Mouse (Mus musculus): Measurements from ENCODE around the gene Rad54l.

Gene Rad54l

GRCm38 (mm10) chr4:116141736-116142135 lies 18.2 kb upstream of the Rad54l start:
- in situ Hi-C loops (cut with MboI, MseI): no loop called here

GRCm38 (mm10) chr4:116140801-116141574 lies 17.5 kb upstream of the Rad54l start:
- in situ Hi-C loops (cut with MboI, MseI): no loop called here

GRCm38 (mm10) chr4:116137421-116137996 lies 14.0 kb upstream of the Rad54l start:
- in situ Hi-C loops (cut with MboI, MseI): no loop called here

- in situ Hi-C loops (cut with MboI, MseI): no loop called here
Measured at GRCm38 (mm10) chr4:116134990-116135389, 11.5 kb upstream of the Rad54l start.

- in situ Hi-C loops (cut with MboI, MseI): no loop called here
Measured at GRCm38 (mm10) chr4:116133126-116133525, 9.6 kb upstream of the Rad54l start.

GRCm38 (mm10) chr4:116127956-116128355 lies 4.5 kb upstream of the Rad54l start:
- in situ Hi-C loops (cut with MboI, MseI): no loop called here

GRCm38 (mm10) chr4:116125803-116126386 lies 2.4 kb upstream of the Rad54l start:
- in situ Hi-C loops (cut with MboI, MseI): no loop called here

GRCm38 (mm10) chr4:116122762-116123161 lies 728 bp downstream of the Rad54l start:
- in situ Hi-C loops (cut with MboI, MseI): no loop called here

- in situ Hi-C loops (cut with MboI, MseI): no loop called here
Measured at GRCm38 (mm10) chr4:116111486-116111885, 12.0 kb downstream of the Rad54l start.

- in situ Hi-C loops (cut with MboI, MseI): no loop called here
Measured at GRCm38 (mm10) chr4:116110695-116111094, 12.8 kb downstream of the Rad54l start.

- in situ Hi-C loops (cut with MboI, MseI): no loop called here
Measured at GRCm38 (mm10) chr4:116105278-116105677, 18.2 kb downstream of the Rad54l start.

- in situ Hi-C loops (cut with MboI, MseI): no loop called here
Measured at GRCm38 (mm10) chr4:116100959-116101358, 22.5 kb downstream of the Rad54l start.

GRCm38 (mm10) chr4:116097211-116097610 lies 26.3 kb downstream of the Rad54l start:
- in situ Hi-C loops (cut with MboI, MseI): loop anchor here (25.0 kb wide), 1 partner anchor 1740 kb away; the partner anchor contains the start of gene Slc6a9

GRCm38 (mm10) chr4:116096291-116096690 lies 27.2 kb downstream of the Rad54l start:
- in situ Hi-C loops (cut with MboI, MseI): loop anchor here (25.0 kb wide), 1 partner anchor 1741 kb away; the partner anchor contains the start of gene Slc6a9

- in situ Hi-C loops (cut with MboI, MseI): loop anchor here (10.0 to 25.0 kb wide), 2 partner anchors 1546 to 1749 kb away; partner anchors contain the start of gene Slc6a9
Measured at GRCm38 (mm10) chr4:116088510-116089249, 34.8 kb downstream of the Rad54l start.

GRCm38 (mm10) chr4:116077240-116078095 lies 46.0 kb downstream of the Rad54l start:
- in situ Hi-C loops (cut with MboI, MseI): loop anchor here (25.0 kb wide), 1 partner anchor 1760 kb away; the partner anchor contains the start of gene Slc6a9

- in situ Hi-C loops (cut with MboI, MseI): loop anchor here (25.0 kb wide), 1 partner anchor 1761 kb away; the partner anchor contains the start of gene Slc6a9
Measured at GRCm38 (mm10) chr4:116076369-116077231, 46.9 kb downstream of the Rad54l start.

- in situ Hi-C loops (cut with MboI, MseI): loop anchor here (25.0 kb wide), 1 partner anchor 1762 kb away; the partner anchor contains the start of gene Slc6a9
Measured at GRCm38 (mm10) chr4:116075631-116076368, 47.7 kb downstream of the Rad54l start.
